Mouse (Mus musculus): ENCODE measurements around the gene Peak1.
A peak's percentile ranks its signal among the peaks of the same experiment; 100 is the strongest.

DNA sequence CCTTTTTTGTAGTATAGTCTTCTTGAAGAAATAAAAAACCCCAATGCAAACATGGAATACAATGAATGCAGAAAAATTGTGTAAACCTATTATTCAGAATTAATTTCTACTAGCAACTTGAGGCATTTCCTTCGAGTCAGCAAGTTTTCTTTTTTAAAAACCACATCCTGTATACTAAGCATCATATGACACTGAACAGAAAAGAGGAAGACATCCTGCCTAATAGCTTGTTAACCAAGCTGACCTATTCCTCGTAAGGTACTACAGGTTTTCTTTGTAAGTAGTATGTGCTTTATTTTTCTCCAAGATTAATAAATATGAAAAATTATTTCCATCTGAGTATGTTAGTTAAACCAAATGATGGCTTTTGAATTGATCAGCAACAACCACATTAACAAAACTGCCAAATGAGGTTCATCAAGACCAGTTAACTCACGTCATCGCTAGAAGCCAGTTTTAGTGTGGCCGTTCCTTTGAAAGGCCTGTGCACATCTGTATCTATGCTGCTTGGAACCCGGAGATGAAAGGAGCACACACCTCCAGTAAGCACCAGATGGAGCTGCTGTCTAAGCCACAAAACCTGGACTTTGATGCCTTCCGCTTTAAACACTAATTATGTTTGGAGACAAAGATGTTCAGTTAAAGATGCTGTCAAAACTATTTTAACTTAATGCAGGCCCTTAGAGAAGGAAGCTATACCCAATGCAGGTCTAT is 153.4 kb downstream of the Peak1 start:
- TF ChIP-seq CTCF (IDR thresholded peaks at IDR 0.05; ENCODE audit: control insufficient read depth, insufficient read depth, insufficient replicate concordance, low read depth, low read length) (peak; percentile 22; the same call in 1 of the 2 replicates), POLR2A (IDR thresholded peaks at IDR 0.05; ENCODE audit: control insufficient read depth, low read depth, low read length) (no peak)

All from testis, adult 2 months (tissue).